Mouse (Mus musculus) heart, adult 2 months (tissue): ENCODE data around the gene Ramp2.

Experiments used
- CTCF ChIP-seq: fragments of 200-600 bp; IDR thresholded peaks from 2 replicates; pipeline ENCODE4 v1.8.1; 2022; ENCODE audit warnings: antibody characterized with exemption, mild to moderate bottlenecking, moderate library complexity
- POLR2A ChIP-seq: fragments of 200-500 bp; IDR thresholded peaks from 2 replicates; pipeline ENCODE4 v1.6.1; 2011; ENCODE audit warnings: mild to moderate bottlenecking, low read depth, low read length, control low read depth; ENCODE audit not compliant: insufficient read depth

DNA sequence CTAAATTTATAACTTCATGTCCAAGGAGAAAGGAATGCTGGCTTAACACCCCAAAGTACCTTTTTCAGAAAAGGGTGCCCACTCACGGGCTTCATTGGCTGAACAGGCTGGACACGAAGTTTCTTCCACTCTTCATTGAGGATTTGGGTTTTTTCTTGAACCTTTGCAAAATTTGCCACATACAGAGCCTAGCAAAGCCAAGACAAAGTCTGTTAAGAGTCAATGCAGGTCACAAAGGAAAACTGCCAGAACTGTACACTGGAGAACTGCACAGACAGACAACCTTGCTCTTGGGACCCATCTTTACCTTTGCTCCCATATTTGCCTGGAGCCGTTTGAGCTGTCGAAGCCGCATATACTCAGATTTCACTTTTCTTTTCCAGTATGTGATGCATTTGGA lies 28.9 kb upstream of the Ramp2 start:
- TF ChIP-seq CTCF = no peak
- TF ChIP-seq POLR2A = no peak
